Mouse (Mus musculus) left cerebral cortex, adult 2 months (tissue): ENCODE results near the gene Ect2. TPM values are rescaled to one million over a fixed set of nuclear protein-coding genes. Genes with fewer than 3 reads are reported as not detected.

ENCODE experiments used
- DNase-seq, 2 experiments: peaks; one replicate each; pipeline ENCODE4 v3.0.0; 2021 to 2022; ENCODE audit warnings: low spot score in 2 of 2, mixed read lengths in 1 of 2; ENCODE audit errors: extremely low spot score in 1 of 2
- H3K27ac ChIP-seq: fragments of 200-600 bp; 2 replicates; pipeline ENCODE4 v1.8.1; 2022
- H3K4me3 ChIP-seq: fragments of 200-600 bp; 2 replicates; pipeline ENCODE4 v1.8.1; 2022
- CTCF ChIP-seq: fragments of 200-600 bp; IDR thresholded peaks from 2 replicates; pipeline ENCODE4 v1.8.1; 2022; ENCODE audit warnings: antibody characterized with exemption, mild to moderate bottlenecking, moderate library complexity
- intact Hi-C: fragments of 180-260 bp; cut with DNase I; formaldehyde crosslinking; loops from one replicate; pipeline ENCODE4 v1.15.1; 2025
- total RNA-seq, 2 experiments: library from RNA; stranded (reverse); gene quantifications; 2 replicates each; pipeline ENCODE4 v1.2.3; 2021

Ect2 gene
- total RNA-seq, 2 experiments from 2014 or later, result 0.79 to 1.4 TPM

DNA sequence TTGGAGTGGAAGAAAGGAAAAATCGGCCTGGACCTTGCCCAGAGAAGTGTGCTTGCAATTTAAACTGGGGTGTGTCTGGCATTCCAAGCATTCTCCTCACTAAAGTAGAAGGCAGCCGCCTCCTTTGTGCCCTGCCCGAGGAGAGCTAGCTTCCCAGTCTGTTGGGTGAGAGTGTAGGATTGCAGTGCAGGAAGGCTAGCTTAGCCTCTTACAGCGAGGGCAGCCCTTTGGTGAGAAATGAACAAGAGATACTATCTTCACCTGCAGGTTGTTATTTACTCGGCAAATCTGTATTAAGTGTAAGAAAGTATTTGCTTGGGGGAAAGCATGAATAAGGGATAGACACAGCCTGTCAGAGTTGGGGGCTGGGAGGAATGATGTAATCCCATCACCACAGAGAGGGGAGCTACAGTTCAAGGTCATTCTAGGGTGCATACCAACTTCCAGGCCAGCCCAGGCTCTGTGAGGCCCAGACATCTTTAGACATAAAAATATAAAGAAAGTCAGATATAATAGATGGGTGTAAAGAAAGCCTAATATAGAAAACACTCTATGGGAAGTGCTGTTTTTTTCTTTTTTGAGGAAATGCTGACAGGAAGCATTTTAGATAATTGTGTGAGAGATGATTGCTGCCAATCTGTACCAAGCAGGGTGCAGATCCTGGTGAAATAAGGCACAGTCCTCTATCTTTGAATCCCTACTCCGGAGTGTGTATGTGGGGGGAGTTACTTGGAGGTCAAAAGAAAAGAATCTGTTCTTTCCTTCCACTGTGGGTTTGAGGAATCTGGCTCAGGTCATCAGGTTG, 1.6 kb upstream of the Ect2 start:
- no peak for DNase-seq
- intact Hi-C loops, result no loop called here
- no peak overlapping the region for H3K4me3 ChIP-seq
- TF ChIP-seq CTCF, result no peak
- no peak overlapping the region for H3K27ac ChIP-seq

DNA sequence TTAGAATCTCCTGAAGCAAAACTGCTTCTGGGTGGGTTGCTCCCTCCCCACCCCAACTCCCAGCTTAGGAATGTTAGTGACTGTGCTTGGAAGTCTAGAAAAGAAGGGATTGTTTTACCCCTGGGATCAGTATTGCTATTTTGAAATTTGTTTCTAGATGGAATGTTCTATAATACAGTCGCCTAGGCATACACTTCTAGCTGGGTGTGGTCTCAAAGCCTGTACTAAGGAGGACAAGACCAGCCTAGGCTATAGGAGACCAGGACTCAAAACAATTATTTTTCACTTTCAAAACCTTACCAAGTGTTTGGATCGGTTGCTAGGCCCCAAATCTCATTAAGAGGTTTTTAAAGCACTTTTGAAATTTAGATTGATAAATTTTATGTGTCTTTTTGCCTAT, 602 bp upstream of the Ect2 start:
- no peak for TF ChIP-seq CTCF
- intact Hi-C loops, result no loop called here
- peak overlapping the region; percentile 63 for H3K4me3 ChIP-seq
- peak overlapping the region; percentile 48 for H3K27ac ChIP-seq
- DNase-seq, result no peak

DNA sequence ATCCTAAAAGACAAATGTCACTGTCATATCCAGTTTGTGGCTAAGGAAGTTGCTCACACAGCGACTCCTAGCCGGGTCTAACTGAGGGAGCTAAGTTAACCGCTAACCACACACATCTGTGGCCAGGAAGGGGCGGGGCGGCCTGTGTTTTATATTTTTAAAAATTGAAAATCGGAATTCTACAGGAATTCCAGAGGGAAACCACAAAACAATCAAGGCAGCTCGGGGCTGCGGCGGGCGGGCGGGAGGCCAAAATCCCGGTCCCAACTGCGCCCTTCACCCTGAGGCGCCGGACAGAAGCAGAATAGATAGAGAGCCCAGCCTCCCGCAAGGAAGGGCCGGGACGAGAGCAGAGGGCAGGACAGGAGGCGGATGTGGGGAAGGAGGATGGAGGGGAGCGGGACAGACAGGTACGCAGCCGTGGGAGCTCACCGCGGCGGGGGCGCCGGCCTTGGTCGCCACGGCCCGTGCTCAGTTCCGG, 447 bp downstream of the Ect2 start:
- no peak overlapping the region for H3K27ac ChIP-seq
- no peak for TF ChIP-seq CTCF
- H3K4me3 ChIP-seq, result peak overlapping the region; percentile 63
- no peak for DNase-seq
- intact Hi-C loops, result no loop called here

DNA sequence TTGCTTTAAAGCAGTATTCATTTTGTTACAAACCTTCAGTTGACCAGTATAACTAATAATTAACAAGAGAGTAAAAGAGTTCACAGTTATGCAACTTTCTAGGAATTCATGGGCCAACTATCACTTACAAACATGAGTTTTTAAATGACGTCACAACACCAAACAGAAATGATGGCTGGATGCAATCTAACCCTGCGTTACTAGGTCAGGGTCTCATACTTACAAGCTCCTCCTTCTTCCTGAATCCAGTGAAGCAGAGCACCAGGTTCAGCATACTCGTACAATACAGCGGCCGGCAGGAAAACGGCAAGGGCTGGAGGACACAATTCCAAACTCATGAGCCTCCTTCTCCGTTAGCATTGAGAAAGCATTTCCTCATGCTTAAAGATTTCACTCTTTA, 7.9 kb downstream of the Ect2 start:
- no peak for DNase-seq
- intact Hi-C loops, result no loop called here
- Histone ChIP-seq H3K4me3 (no peak overlapping the region), H3K27ac (no peak overlapping the region)
- TF ChIP-seq CTCF, result no peak

DNA sequence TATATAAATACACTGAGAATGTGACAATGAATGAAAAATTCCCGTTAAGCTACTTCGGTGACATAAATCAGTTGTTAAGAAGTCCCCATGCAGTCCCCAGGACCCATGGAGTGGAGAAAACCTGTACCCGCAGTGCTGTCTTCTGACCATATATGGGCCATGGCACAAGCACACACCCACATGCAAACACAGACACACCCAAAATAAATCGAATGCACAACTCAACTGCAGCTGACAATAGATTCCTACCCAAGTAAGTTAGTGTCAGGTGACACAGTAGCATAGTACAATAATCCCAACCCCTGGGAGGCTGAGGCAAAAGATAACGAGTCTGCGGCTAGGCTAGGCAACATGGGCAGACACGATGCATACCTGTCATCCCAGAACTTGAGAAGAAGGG, 10.1 kb downstream of the Ect2 start:
- intact Hi-C loops, result no loop called here
- TF ChIP-seq CTCF, result no peak
- Histone ChIP-seq H3K27ac (no peak overlapping the region), H3K4me3 (no peak overlapping the region)
- DNase-seq, result no peak

DNA sequence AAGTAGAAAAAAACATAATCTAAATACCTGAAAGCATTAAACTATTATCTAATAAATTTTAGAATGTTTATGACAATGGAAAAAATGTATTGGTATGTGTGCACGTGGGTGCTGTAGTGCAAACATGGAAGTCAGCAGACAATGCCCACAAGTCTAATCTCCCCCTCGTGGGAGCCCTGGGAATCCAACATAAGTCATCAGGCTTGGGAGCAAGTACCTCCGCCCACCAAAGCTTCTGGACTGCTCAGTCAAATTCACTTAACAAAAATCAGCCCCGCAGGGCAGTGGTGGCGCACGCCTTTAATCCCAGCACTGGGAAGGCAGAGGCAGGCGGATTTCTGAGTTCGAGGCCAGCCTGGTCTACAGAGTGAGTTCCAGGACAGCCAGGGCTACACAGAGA, 13.6 kb downstream of the Ect2 start:
- Histone ChIP-seq H3K27ac (no peak overlapping the region), H3K4me3 (no peak overlapping the region)
- intact Hi-C loops, result no loop called here
- DNase-seq, result no peak
- no peak for TF ChIP-seq CTCF

DNA sequence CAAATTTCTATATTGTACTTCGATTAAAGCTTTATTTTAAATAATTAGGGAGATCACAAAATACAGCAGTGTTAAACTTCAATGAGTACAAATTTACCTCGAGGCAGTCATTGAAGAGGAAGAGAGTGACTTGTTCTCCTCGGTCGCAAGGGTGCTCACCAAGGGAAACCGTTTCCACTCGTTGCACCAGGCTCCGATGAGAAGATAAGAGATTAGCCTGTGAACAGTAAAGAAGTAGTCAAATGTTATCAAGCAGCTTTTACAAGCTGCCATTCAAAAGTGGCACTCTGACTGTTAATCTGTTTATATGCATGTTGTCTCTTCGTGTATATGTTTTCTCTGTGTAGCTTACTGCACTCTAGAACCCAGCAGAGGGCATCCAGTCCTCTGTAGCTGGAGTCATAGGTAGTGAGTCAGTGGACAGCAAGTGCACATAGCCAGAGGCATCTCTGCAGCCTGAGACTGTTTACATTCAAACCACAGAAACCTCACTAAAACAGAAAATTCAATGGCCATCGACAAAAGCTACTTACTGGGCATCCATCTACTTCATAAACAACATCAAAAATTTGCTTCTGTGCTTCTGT, 31.7 kb downstream of the Ect2 start:
- no peak overlapping the region for H3K4me3 ChIP-seq
- no peak for TF ChIP-seq CTCF
- DNase-seq, result no peak
- no peak overlapping the region for H3K27ac ChIP-seq
- intact Hi-C loops, result no loop called here

DNA sequence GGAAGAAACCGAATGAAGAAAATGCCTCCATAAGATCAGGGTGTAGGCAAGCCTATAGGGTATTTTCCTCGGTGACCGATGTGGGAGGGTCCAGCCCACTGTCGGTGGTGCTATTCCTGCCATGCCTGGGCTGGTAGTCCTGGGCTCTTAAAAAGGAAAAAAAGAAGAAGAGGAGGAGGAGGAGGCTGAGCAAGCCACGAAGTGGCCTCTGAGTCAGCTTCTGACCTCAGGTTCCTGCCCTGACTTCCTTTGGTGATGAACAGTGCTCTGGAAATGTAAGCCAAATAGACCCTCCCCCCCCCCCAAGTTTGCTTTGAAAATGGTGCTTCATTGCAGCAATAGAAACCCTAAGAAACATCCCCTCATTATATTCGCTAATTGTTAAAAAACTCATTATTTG, 32.7 kb downstream of the Ect2 start:
- intact Hi-C loops, result no loop called here
- no peak for TF ChIP-seq CTCF
- Histone ChIP-seq H3K27ac (no peak overlapping the region), H3K4me3 (no peak overlapping the region)
- no peak for DNase-seq

DNA sequence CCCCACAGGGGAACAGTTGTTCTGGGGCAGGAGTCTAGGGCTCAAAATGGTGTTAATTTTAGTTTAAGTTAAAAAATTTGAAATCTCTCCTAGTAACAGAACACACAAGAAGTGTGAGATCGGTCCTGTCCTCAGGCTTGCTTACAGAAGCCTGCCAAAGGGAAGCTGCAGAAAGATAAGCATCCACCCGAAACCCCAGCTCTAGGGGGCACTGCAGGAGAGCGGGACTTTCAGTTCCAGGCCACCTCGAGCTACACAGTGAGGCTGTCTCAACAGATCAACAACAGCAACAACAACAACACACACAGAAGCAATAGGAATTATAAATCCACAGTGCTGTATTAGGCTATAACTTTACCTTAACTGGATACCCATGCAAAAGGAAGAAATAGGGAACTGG, 35.5 kb downstream of the Ect2 start:
- H3K27ac ChIP-seq, result no peak overlapping the region
- DNase-seq, result no peak
- no peak overlapping the region for H3K4me3 ChIP-seq
- intact Hi-C loops, result loop anchor here (10.0 kb wide), 1 partner anchor 1423 kb away; no protein-coding TSS in a partner anchor
- TF ChIP-seq CTCF, result peak; percentile 16

DNA sequence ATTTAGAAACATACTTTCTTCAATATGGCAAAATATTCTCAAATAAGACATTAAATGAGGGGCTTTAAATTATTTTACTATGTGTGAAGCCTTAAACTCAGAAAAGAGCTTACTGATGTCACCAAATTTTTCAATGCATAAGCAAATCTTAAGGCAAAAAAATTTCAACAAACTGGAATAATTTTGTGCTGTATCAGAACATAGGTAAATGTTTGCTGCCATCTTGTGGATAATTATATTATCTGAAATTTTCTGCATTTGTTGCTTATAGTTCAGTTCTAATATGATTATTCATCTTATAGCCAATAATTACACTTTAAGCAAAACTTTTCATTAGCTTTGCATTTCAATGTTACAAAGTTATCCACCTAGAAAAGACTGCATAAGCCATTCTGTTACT, 42.8 kb downstream of the Ect2 start:
- Histone ChIP-seq H3K4me3 (no peak overlapping the region), H3K27ac (no peak overlapping the region)
- peak; percentile 64 for TF ChIP-seq CTCF
- DNase-seq, result no peak
- intact Hi-C loops, result loop anchor here (10.0 kb wide), 1 partner anchor 1416 kb away; no protein-coding TSS in a partner anchor

DNA sequence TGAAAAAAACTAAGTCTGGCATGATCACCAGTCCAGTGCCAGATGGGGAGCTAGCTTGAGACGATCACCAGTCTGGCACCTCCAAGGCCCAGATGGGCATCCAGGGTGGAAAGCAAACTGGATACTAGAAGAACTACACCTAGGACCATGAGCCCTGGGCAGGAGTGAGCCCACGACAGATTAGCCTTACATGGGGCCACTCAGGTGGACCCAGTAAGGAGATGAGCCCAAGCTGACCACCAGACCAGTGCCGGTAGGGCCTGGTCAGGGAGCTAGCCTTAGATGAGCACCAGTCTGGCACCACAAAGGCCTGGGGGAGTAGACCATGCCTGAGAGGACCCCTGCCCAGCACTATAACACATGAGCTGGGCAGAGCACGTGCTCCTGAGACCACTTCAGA, 44.6 kb downstream of the Ect2 start:
- no peak overlapping the region for H3K27ac ChIP-seq
- H3K4me3 ChIP-seq, result no peak overlapping the region
- DNase-seq, result no peak
- intact Hi-C loops, result no loop called here
- TF ChIP-seq CTCF, result no peak

DNA sequence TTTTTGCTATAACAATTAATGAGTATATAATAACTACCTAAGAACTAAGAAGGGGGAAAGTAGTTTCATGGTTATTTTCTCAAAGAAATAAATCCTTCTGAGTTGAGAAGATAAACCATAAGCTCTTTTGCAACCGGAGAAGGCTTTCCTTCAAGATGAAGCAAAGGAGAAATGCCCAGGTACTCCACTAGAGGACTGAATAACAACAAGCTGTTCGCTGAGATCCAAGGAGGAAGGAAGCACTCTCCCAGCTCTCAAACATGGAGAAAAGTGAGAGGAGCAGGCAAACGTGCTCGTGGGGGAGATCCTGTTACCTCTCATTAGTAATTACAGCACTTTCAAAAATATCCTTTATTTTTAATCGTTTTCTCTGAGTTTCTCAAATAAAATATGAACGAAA, 46.5 kb downstream of the Ect2 start:
- Histone ChIP-seq H3K27ac (no peak overlapping the region), H3K4me3 (no peak overlapping the region)
- TF ChIP-seq CTCF, result peak; percentile 51
- intact Hi-C loops, result no loop called here
- DNase-seq, result no peak

DNA sequence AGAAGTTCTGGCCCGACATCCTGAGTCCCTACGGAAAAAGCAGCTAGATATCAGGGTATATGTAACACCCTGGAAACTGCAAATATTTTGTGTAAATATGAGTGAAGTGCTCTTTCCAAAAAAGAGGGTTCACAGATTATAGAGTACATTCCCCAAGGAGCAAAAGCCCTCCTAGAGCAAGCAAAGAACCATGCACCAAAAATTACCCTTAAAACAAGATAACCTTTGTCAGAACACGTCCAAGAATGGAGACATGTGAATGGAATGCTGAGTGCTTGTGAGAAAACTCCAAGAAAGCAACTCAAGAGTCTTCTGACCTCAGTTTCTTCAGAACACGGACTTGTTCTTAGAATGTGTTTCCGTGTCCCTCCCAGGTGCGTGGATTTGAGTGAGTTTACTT, 50.7 kb downstream of the Ect2 start:
- no peak overlapping the region for H3K27ac ChIP-seq
- H3K4me3 ChIP-seq, result no peak overlapping the region
- TF ChIP-seq CTCF, result no peak
- intact Hi-C loops, result no loop called here
- no peak for DNase-seq
